Mouse (Mus musculus) layer of hippocampus, adult 18-20 months (tissue): Measurements from ENCODE around the gene Usp45. TPM values are rescaled to one million over a fixed set of nuclear protein-coding genes. Genes with fewer than 3 reads are reported as not detected.
"Not testable (repeated sequence)": the region's sequence is repeated elsewhere in the genome, so short reads cannot be mapped to it uniquely, and the experiment has no call there.

Source experiments
- DNase-seq, 2 experiments: peaks; one replicate each; pipeline ENCODE4 v3.0.0; 2022; ENCODE audit warnings: low spot score in 2 of 2
- long read RNA-seq: library from polyadenylated mRNA; stranded (forward); transcript quantifications from one replicate; pipeline ENCODE4 v2.0.0, GENCODE M21; 2021
- total RNA-seq, 2 experiments: library from RNA; stranded (reverse); gene quantifications; 2 replicates each; pipeline ENCODE4 v1.2.3; 2021

The Usp45 gene
- 10 to 100 TPM; 50.6 to 57.0 TPM for total RNA-seq
- long read RNA-seq, full-length matches to known transcripts: 4 of 8 reads
- long read RNA-seq, partial matches to known transcripts: 1 of 8 reads
- long read RNA-seq, other reads (novel, unspliced or antisense): 3 of 8 reads

- peak; percentile 80 to 95 for DNase-seq
These were observed at the start of gene Usp45, which contains the start of gene Tstd3 for GRCm38 (mm10) chr4:21766863-21767304. Gene Usp45 (plus strand): TSS chr4:21767156. Gene Tstd3 (minus strand): TSS chr4:21767212.

- no peak for DNase-seq
These were observed 44.1 kb upstream of the Usp45 start for GRCm38 (mm10) chr4:21722752-21723334.

- DNase-seq: peak in 1 of 2 experiments; percentile 70
These were observed 39.9 kb upstream of the Usp45 start for GRCm38 (mm10) chr4:21726912-21727614.

- DNase-seq: peak; percentile 90 to 94
These were observed 39.3 kb upstream of the Usp45 start, which contains the start of gene Ccnc for GRCm38 (mm10) chr4:21727615-21728165. Gene Ccnc (plus strand): TSS chr4:21727701.

GRCm38 (mm10) chr4:21739169-21739568 lies 27.8 kb upstream of the Usp45 start:
- peak in 1 of 2 experiments; percentile 14 for DNase-seq

- DNase-seq: not testable (repeated sequence)
These were observed 22.8 kb upstream of the Usp45 start for GRCm38 (mm10) chr4:21744142-21744541.

- DNase-seq: no peak
These were observed 21.2 kb upstream of the Usp45 start for GRCm38 (mm10) chr4:21745723-21746122.

- no peak for DNase-seq
These were observed 11.7 kb upstream of the Usp45 start for GRCm38 (mm10) chr4:21755123-21755789.

GRCm38 (mm10) chr4:21758860-21759259 lies 8.1 kb upstream of the Usp45 start:
- DNase-seq: no peak

GRCm38 (mm10) chr4:21761416-21762160 lies 5.4 kb upstream of the Usp45 start:
- peak in 1 of 2 experiments; percentile 67 for DNase-seq

- DNase-seq: no peak
These were observed 3.1 kb upstream of the Usp45 start for GRCm38 (mm10) chr4:21763827-21764226.

GRCm38 (mm10) chr4:21766171-21766862 lies 639 bp upstream of the Usp45 start:
- DNase-seq: no peak

- DNase-seq: no peak
These were observed 4.1 kb downstream of the Usp45 start for GRCm38 (mm10) chr4:21771064-21771463.

GRCm38 (mm10) chr4:21772306-21772705 lies 5.3 kb downstream of the Usp45 start:
- DNase-seq: no peak

GRCm38 (mm10) chr4:21776091-21776945 lies 9.4 kb downstream of the Usp45 start:
- peak; percentile 89 to 92 for DNase-seq

- DNase-seq: no peak
These were observed 9.9 kb downstream of the Usp45 start for GRCm38 (mm10) chr4:21776946-21777265.

- no peak for DNase-seq
These were observed 14.1 kb downstream of the Usp45 start for GRCm38 (mm10) chr4:21780816-21781726.

GRCm38 (mm10) chr4:21786268-21786667 lies 19.3 kb downstream of the Usp45 start:
- DNase-seq: no peak
